Mouse (Mus musculus) mouse embryonic stem cell (cell line): ENCODE measurements at regions not wholly inside any gene's neighbourhood (a gene's known extent, or its start where the extent isn't known, plus 50 kb on each side); places are given as distances from the start of the nearest gene placed in this dataset.

Experiments used
- in situ Hi-C, 2 experiments: fragments of 300-500 bp; cut with MboI; formaldehyde crosslinking; loops; 1 replicate in 1 of 2; 3 replicates in 1 of 2; pipeline ENCODE4 v1.14.3; 2019 to 2020; ENCODE audit warnings: low sequenced_read_pairs in 2 of 2, low pct_unique_long_range_greater_than_20kb in 1 of 2, mixed read lengths in 1 of 2; ENCODE audit not compliant: unreplicated experiment in 1 of 2

DNA sequence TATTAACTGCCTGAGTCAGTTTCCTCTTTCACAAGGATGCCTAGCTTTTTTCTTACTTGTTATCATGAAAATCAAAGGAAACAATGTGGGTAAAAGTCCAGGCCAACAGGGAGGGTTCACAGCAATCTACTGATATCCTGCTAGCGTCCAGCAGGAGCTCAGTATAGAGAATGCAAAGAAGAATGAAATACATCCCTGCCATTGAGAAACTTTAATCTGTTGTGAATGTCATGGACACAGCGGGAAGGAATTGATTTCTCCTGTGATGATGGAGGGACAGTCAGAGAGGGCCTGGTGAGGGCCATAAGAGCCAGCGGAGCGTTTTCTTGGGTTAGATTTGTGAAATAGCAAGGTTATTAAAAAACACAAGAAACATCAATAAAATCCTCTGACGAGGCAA lies 60.0 kb upstream of the Pde3a start:
- in situ Hi-C loops: no loop called here

DNA sequence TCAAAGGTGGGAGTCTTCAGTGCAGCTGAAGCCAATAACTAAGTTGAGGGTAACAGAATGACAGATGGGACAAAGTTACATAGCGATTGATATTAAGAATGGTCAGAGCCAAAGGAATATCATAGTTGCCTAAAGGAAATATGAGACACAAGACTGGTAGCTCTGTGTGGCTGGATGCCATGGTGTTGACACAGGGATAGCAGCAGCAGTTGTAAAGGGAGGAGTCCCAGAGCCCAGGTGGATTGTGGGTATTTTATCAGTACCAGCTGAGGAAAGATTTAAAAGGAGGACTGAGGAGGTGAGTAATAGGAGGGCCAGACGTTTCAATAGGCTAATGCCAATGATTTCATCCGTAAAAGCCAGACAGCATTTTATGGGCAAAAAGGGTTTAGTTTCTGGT lies 59.4 kb upstream of the Pde3a start:
- in situ Hi-C loops: no loop called here

DNA sequence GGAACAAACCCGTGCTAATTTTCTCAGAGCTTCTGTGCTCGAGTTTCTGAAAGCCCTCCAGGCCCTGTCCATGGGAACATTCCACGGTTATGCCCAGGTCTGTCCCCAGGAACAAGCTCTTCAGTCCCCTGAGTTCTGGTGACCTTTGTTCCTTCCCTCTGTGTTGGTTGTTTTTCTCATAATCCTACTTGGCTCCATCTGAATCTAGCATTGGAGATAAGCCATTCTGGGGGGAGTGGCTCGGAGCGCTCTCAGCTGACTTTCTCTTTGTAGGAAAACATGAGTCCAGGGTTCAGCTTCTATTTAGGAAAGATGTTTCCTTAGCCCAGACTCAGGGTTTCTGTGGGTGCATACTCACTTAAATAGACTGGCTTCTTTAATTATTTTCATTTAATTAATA lies 58.7 kb upstream of the Pde3a start:
- in situ Hi-C loops: no loop called here

DNA sequence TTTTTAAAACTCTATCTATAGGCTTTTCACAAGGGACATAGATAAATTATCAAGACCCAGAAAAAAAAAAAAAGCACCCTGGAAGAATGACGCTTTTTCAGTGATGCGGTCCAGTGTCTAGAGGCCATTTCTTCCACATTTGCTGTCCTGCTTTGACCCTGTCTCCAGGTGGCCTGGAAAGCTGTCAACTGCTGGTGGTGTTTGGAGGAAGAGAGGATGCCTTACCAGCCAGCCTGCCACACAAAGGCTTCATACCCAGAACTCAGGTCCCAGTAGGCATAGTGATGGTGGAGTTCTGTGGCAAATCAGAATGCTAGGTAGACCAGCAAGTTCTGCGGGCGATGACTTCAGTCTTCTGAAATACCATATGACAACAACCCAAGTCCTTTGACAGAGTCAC lies 51.6 kb upstream of the Pde3a start:
- in situ Hi-C loops: no loop called here
